Mouse (Mus musculus) small intestine, adult 2 months (tissue): ENCODE data around the gene Iqcf4. TPM values are rescaled to one million over a fixed set of nuclear protein-coding genes. Genes with fewer than 3 reads are reported as not detected.

Experiments used
- H3K27ac ChIP-seq: fragments of 200-500 bp; 2 replicates; pipeline ENCODE4 v1.5.1; 2012; ENCODE audit warnings: low read depth, low read length, control low read depth, inconsistent platforms; ENCODE audit not compliant: insufficient read depth
- H3K27me3 ChIP-seq: fragments of 200-500 bp; 2 replicates; pipeline ENCODE4 v1.6.1; 2012; ENCODE audit warnings: mild to moderate bottlenecking, moderate library complexity, low read length, inconsistent platforms; ENCODE audit not compliant: control insufficient read depth, insufficient read depth
- H3K36me3 ChIP-seq: fragments of 200-500 bp; 2 replicates; pipeline ENCODE4 v1.6.1; 2012; ENCODE audit warnings: mild to moderate bottlenecking, low read length, control low read depth, inconsistent platforms; ENCODE audit not compliant: control insufficient read depth, insufficient read depth
- H3K4me1 ChIP-seq: fragments of 200-500 bp; 2 replicates; pipeline ENCODE4 v1.6.1; 2012; ENCODE audit warnings: low read length, inconsistent platforms, mixed read lengths; ENCODE audit not compliant: control insufficient read depth, insufficient read depth, insufficient read length
- H3K4me3 ChIP-seq: fragments of 200-500 bp; 2 replicates; pipeline ENCODE4 v1.5.1; 2012; ENCODE audit warnings: low read depth, mild to moderate bottlenecking, control low read depth, inconsistent platforms, low read length, moderate library complexity
- CTCF ChIP-seq: fragments of 200-500 bp; IDR thresholded peaks from 2 replicates; pipeline ENCODE4 v1.5.1; 2012; ENCODE audit warnings: low read depth, mild to moderate bottlenecking, control low read depth, inconsistent platforms, low read length, moderate library complexity, mixed read lengths; ENCODE audit not compliant: insufficient replicate concordance, insufficient read length; ENCODE audit errors: extremely low read depth
- POLR2A ChIP-seq: fragments of 200-500 bp; IDR thresholded peaks from 2 replicates; pipeline ENCODE4 v1.6.1; 2012; ENCODE audit warnings: low read depth, mild to moderate bottlenecking, control low read depth, inconsistent platforms, low read length, moderate library complexity
- WGBS: fragments of 180-500 bp; shearing (Covaris S2); methylation state at CpG from one replicate; pipeline ENCODE4 v1.1.7; 2018; 5-methylcytosine and 5-hydroxymethylcytosine counted together
- polyA plus RNA-seq: library from polyadenylated mRNA; depleted of rRNA; stranded (reverse); fragments of >200 nt; gene quantifications from 2 replicates; pipeline ENCODE4 v1.2.3, GENCODE M21; 2012

Iqcf4 gene
- polyA plus RNA-seq, 1 experiment: not detected

DNA sequence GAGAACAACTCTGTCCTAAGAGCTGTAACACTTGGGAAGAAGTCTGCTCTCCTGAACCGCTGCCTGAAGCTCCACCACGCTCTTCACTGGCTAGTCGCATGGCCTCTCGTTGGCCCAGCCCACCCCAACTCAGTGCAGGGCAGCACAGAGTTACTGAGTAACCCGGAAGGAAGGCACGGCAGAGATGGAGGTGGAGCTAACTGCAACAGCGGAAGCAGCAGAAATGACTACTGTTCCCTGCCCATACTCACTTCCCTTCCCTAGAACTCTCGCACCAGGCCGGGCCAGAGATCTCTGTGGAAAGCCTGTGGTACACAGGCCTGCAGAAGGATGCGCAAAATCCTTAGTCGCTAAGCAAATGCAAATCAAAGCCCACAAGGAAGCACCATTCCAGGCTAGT lies 4.4 kb downstream of the Iqcf4 start:
- peaks cover 4% of the 10 kb centered on the region; the same call in 1 of the 2 replicates for H3K4me1 ChIP-seq
- H3K27ac ChIP-seq: no peak overlapping the region
- no peaks in the 10 kb centered on the region for H3K27me3 ChIP-seq
- no peak for TF ChIP-seq POLR2A
- no peak for TF ChIP-seq CTCF
- H3K36me3 ChIP-seq: no peaks in the 10 kb centered on the region
- 33% methylated on average over 11 of the region's 11 CpGs for WGBS
- no peak overlapping the region for H3K4me3 ChIP-seq

DNA sequence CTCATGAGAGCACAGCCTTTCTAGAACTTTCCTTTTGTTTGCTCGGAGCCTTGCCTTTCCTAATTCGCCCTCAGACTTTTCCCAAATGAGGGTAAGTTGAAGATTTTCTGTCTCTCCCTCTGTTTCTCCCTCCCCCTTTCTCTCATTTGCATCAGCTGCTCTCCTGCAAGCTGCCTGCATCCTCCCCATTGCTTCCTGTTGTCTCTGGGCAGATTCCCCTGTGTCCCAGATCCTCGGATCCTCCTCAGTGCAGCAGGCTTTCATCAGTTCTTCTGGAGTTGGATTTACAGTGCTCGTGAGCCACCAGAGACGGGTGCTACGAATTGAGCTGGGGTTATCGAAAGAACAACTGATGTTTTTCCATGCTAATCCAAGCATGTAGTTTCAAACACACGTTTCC lies 6.8 kb downstream of the Iqcf4 start:
- Histone ChIP-seq H3K4me1 (peaks cover 4% of the 10 kb centered on the region; the same call in 1 of the 2 replicates), H3K4me3 (no peak overlapping the region), H3K36me3 (no peaks in the 10 kb centered on the region), H3K27me3 (no peaks in the 10 kb centered on the region), H3K27ac (no peak overlapping the region)
- WGBS: 81% methylated on average over 8 of the region's 8 CpGs
- TF ChIP-seq CTCF (no peak), POLR2A (no peak)

DNA sequence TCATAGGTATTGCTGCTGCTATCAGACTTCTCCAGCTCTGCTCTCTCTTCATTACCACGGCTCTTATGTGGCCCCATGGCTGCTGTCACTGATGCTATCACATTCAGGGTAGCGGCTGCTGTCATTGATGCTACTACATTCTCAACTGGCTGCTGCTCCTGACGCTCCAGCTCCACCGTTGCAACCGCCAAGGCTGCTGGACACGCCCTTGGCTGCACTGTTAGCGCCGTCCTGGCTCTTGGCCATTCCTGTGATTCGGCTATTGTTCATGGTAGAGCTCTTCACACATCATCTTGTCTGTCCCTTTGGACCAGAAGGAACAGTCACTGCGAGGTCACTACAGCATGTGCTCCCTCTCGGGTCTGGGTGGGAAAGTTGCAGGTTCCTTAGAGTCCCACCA lies 8.5 kb downstream of the Iqcf4 start:
- Histone ChIP-seq H3K27ac (no peak overlapping the region), H3K27me3 (no peaks in the 10 kb centered on the region), H3K36me3 (no peaks in the 10 kb centered on the region), H3K4me1 (peaks cover 4% of the 10 kb centered on the region; the same call in 1 of the 2 replicates), H3K4me3 (no peak overlapping the region)
- 86% methylated on average over 11 of the region's 11 CpGs for WGBS
- TF ChIP-seq CTCF (no peak), POLR2A (no peak)

DNA sequence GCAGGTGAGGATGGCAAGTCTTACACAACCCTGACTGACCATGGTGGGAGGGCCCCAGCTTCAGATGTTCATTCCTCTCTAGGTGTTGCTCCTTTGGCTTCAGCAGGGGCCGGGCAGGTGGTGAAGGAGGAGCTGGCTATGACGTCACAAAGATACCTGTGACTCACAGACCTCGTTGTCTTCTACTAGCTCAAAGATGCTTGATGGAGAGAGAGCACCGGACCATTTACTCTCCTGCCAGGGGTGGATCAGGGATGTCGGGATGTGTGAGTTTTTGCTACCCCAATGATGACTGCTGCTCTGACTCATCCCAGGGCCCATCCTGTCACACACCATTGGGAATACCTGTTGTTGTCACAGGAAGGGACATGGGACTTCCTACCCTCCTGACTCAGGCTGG lies 9.3 kb downstream of the Iqcf4 start, which contains the start of gene Iqcf3:
Gene Iqcf3, minus strand, starts transcription at position 101 of the 400 bp plus-strand sequence.
- H3K27ac ChIP-seq: no peak within 1 kb of the TSS
- TF ChIP-seq POLR2A (no peak), CTCF (no peak)
- H3K27me3 ChIP-seq: no peaks in the 10 kb centered on the region
- WGBS: 80% methylated on average over 5 of the region's 5 CpGs
- no peaks in the 10 kb centered on the region for H3K36me3 ChIP-seq
- H3K4me1 ChIP-seq: peaks cover 3% of the 10 kb centered on the region; the same call in 1 of the 2 replicates
- no peak within 1 kb of the TSS for H3K4me3 ChIP-seq

DNA sequence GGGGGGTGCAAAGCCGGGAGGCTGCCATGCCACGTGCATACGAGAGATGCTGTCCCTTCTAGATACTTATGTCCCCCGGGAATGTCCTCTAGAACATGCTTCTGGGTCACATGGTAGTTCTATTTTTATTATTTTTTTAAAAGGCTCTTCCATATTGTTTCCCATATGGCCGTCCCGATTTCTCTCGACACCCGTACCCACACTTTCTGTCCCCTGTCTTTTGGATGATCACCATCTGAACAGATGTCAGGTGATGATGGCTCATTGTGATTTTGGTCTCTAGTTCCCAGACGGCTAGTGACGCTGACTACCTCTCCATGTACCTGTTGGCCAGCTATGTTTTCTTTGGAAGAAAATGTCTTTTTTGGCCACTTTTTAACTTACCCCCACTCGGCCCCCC lies 35.8 kb downstream of the Iqcf4 start:
- WGBS: 87% methylated on average over 11 of the region's 11 CpGs
- Histone ChIP-seq H3K27me3 (no peaks in the 10 kb centered on the region), H3K36me3 (no peaks in the 10 kb centered on the region), H3K4me1 (no peaks in the 10 kb centered on the region), H3K4me3 (no peak overlapping the region), H3K27ac (no peak overlapping the region)
- TF ChIP-seq POLR2A (no peak), CTCF (no peak)

DNA sequence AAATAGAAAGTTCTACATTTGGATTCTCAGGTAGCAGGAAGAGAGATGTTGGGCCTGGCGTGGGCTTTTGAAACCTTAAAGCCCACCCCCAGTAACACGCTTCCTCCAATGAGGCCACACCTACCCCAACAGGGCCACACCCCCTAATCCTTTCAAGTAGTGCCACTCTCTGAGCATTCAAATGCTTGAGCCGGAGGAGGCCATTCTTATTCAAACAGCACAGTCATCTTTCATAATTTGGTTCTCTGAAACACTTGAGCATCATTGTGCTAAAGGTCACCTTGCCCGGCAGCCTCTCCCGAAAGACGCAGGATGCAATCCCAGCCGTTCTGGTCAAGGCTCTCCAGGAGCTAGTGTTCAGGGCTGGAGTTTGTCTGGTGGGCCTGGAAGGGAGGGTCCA lies 36.5 kb downstream of the Iqcf4 start:
- Histone ChIP-seq H3K27me3 (no peaks in the 10 kb centered on the region), H3K4me1 (no peaks in the 10 kb centered on the region), H3K36me3 (no peaks in the 10 kb centered on the region), H3K27ac (no peak overlapping the region), H3K4me3 (no peak overlapping the region)
- TF ChIP-seq CTCF (no peak), POLR2A (no peak)
- WGBS: 94% methylated on average over 7 of the region's 7 CpGs

DNA sequence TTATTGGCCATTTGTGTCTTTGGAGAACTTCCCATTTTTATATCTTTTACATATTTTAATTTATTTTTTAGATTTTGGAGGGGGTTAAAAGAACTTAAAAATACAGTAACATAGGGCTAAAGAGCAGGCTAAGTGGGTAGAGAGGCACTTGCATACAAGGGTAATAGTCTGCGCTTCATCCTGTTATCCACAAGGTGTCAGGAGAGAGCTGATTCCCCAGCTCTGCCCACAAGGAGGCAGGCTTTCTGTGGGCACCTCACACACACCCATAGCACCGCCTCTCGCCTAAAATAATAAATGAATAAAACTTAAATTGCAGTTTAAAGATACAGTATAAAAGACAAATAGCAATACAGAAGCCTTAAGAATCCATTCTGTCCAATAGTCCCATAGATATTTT lies 39.0 kb downstream of the Iqcf4 start:
- no peaks in the 10 kb centered on the region for H3K4me1 ChIP-seq
- TF ChIP-seq CTCF (peak; percentile 95; the same call in 1 of the 2 replicates), POLR2A (no peak)
- H3K4me3 ChIP-seq: no peak overlapping the region
- no peaks in the 10 kb centered on the region for H3K36me3 ChIP-seq
- H3K27ac ChIP-seq: no peak overlapping the region
- H3K27me3 ChIP-seq: no peaks in the 10 kb centered on the region
- WGBS: 10% methylated on average over 3 of the region's 3 CpGs
